Mouse (Mus musculus): ENCODE results near the gene Creb5.

Gene Creb5

GRCm38 (mm10) chr6:53653706-53654360 is 366.8 kb downstream of the Creb5 start:
- DNase-seq: no peak

GRCm38 (mm10) chr6:53654361-53654824 is 367.3 kb downstream of the Creb5 start:
- DNase-seq: no peak

- no peak for DNase-seq
These were observed 369.4 kb downstream of the Creb5 start for GRCm38 (mm10) chr6:53656466-53656865.

- no peak for DNase-seq
These were observed 370.4 kb downstream of the Creb5 start for GRCm38 (mm10) chr6:53657483-53657882.

GRCm38 (mm10) chr6:53662858-53663833 is 376.1 kb downstream of the Creb5 start:
- DNase-seq: no peak

- no peak for DNase-seq
These were observed 377.7 kb downstream of the Creb5 start for GRCm38 (mm10) chr6:53664759-53665158.

GRCm38 (mm10) chr6:53666503-53666902 is 379.4 kb downstream of the Creb5 start:
- no peak for DNase-seq

GRCm38 (mm10) chr6:53678307-53678706 is 391.2 kb downstream of the Creb5 start:
- DNase-seq: no peak

- no peak for DNase-seq
These were observed 393.0 kb downstream of the Creb5 start for GRCm38 (mm10) chr6:53680046-53680445.

GRCm38 (mm10) chr6:53684416-53684815 is 397.3 kb downstream of the Creb5 start:
- no peak for DNase-seq

GRCm38 (mm10) chr6:53685323-53685722 is 398.3 kb downstream of the Creb5 start:
- no peak for DNase-seq

- no peak for DNase-seq
These were observed 401.9 kb downstream of the Creb5 start for GRCm38 (mm10) chr6:53688762-53689477.

GRCm38 (mm10) chr6:53691006-53691405 is 403.9 kb downstream of the Creb5 start:
- no peak for DNase-seq

- DNase-seq: no peak
These were observed 408.1 kb downstream of the Creb5 start for GRCm38 (mm10) chr6:53695216-53695615.

- no peak for DNase-seq
These were observed 409.4 kb downstream of the Creb5 start for GRCm38 (mm10) chr6:53696471-53696870.

GRCm38 (mm10) chr6:53696921-53697320 is 409.9 kb downstream of the Creb5 start:
- no peak for DNase-seq

GRCm38 (mm10) chr6:53698128-53698749 is 411.2 kb downstream of the Creb5 start:
- DNase-seq: no peak

- DNase-seq: no peak
These were observed 417.4 kb downstream of the Creb5 start for GRCm38 (mm10) chr6:53704440-53704839.

GRCm38 (mm10) chr6:53706604-53707330 is 419.7 kb downstream of the Creb5 start:
- no peak for DNase-seq

GRCm38 (mm10) chr6:53707795-53708194 is 420.7 kb downstream of the Creb5 start:
- no peak for DNase-seq

- no peak for DNase-seq
These were observed 422.8 kb downstream of the Creb5 start for GRCm38 (mm10) chr6:53709694-53710442.

Data from layer of hippocampus, adult 9-11 months (tissue).